Mouse (Mus musculus): ENCODE measurements around the gene AY074887. TPM values are rescaled to one million over a fixed set of nuclear protein-coding genes. Genes with fewer than 3 reads are reported as not detected.

AY074887 gene
- total and polyA plus RNA-seq, 2 experiments from 2014 or later, result 1.2 TPM; not detected in 1

- no peak overlapping the region for H3K9ac ChIP-seq (replicated peaks; ENCODE audit: low read length, poor library complexity, severe bottlenecking)
- no peak for TF ChIP-seq CTCF (IDR thresholded peaks at IDR 0.05)
Observed at GRCm38 (mm10) chr9:54930741-54931140, 20.1 kb downstream of the AY074887 start.

DNA sequence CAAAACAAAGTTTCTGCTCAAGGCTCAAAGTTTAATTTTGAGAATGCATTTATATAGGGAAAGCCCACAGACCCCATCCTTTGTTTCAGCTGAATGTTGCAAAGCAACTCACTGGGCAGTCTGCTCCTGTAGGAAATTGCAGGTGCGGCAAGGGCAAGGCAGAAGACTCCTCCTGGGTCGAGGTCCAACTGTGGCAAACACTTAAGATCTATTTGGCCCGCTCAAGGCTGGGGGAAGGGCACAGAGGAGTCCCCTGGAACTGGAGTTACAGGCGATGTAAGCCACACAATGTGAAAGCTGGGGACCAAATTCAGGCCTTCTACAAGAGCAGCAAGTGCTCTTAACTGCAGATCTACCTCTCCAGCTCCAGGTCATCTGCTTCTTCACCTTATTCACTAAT is 30.9 kb downstream of the AY074887 start:
- no peak for TF ChIP-seq CTCF (IDR thresholded peaks at IDR 0.05)
- Histone ChIP-seq H3K27me3 (ENCODE audit: insufficient read depth, low read length) (no peaks in the 10 kb centered on the region), H3K4me2 (ENCODE audit: low read depth, low read length, poor library complexity, severe bottlenecking) (no peak overlapping the region), H3K4me3 (ENCODE audit: low read depth, low read length) (no peak overlapping the region), H3K4me1 (ENCODE audit: insufficient read depth, low read length) (no peaks in the 10 kb centered on the region), H3K9me3 (ENCODE audit: low read length) (no peaks in the 10 kb centered on the region), H3K36me3 (ENCODE audit: insufficient read depth, low read length) (no peaks in the 10 kb centered on the region), H3K27ac (ENCODE audit: low read depth, low read length) (no peak overlapping the region), H3K9ac (replicated peaks; ENCODE audit: low read length, poor library complexity, severe bottlenecking) (no peak overlapping the region)
- no peak for ATAC-seq (ENCODE audit: low FRiP score)
- DNase-seq (ENCODE audit: low spot score), result no peak
- WGBS, result 62% methylated on average over 4 of the region's 4 CpGs

More at GRCm38 (mm10) chr9:54930741-54931140, 20.1 kb downstream of the AY074887 start:
- Histone ChIP-seq H3K36me3 (ENCODE audit: insufficient read depth, low read length) (no peaks in the 10 kb centered on the region), H3K27ac (ENCODE audit: low read depth, low read length) (no peak overlapping the region), H3K4me3 (ENCODE audit: low read depth, low read length) (no peak overlapping the region), H3K4me2 (ENCODE audit: low read depth, low read length, poor library complexity, severe bottlenecking) (no peak overlapping the region), H3K4me1 (ENCODE audit: insufficient read depth, low read length) (no peaks in the 10 kb centered on the region), H3K9me3 (ENCODE audit: low read length) (no peaks in the 10 kb centered on the region), H3K27me3 (ENCODE audit: insufficient read depth, low read length) (no peaks in the 10 kb centered on the region)
- 90% methylated on average over 1 of the region's 1 CpGs for WGBS
- no peak for ATAC-seq (ENCODE audit: low FRiP score)
- DNase-seq (ENCODE audit: low spot score), result no peak

- Histone ChIP-seq H3K4me3 (ENCODE audit: low read depth, low read length) (no peak overlapping the region), H3K27ac (ENCODE audit: low read depth, low read length) (no peak overlapping the region), H3K36me3 (ENCODE audit: insufficient read depth, low read length) (no peaks in the 10 kb centered on the region), H3K27me3 (ENCODE audit: insufficient read depth, low read length) (no peaks in the 10 kb centered on the region), H3K4me2 (ENCODE audit: low read depth, low read length, poor library complexity, severe bottlenecking) (no peak overlapping the region), H3K9ac (replicated peaks; ENCODE audit: low read length, poor library complexity, severe bottlenecking) (no peak overlapping the region), H3K4me1 (ENCODE audit: insufficient read depth, low read length) (no peaks in the 10 kb centered on the region), H3K9me3 (ENCODE audit: low read length) (no peaks in the 10 kb centered on the region)
- 98% methylated on average over 5 of the region's 5 CpGs for WGBS
- DNase-seq (ENCODE audit: low spot score) (no peak), ATAC-seq (ENCODE audit: low FRiP score) (no peak)
- no peak for TF ChIP-seq CTCF (IDR thresholded peaks at IDR 0.05)
Observed at GRCm38 (mm10) chr9:54918781-54919180, 32.0 kb downstream of the AY074887 start.

- Histone ChIP-seq H3K9me3 (ENCODE audit: low read length) (no peaks in the 10 kb centered on the region), H3K9ac (replicated peaks; ENCODE audit: low read length, poor library complexity, severe bottlenecking) (no peak overlapping the region), H3K4me3 (ENCODE audit: low read depth, low read length) (no peak overlapping the region), H3K4me1 (ENCODE audit: insufficient read depth, low read length) (no peaks in the 10 kb centered on the region), H3K4me2 (ENCODE audit: low read depth, low read length, poor library complexity, severe bottlenecking) (no peak overlapping the region), H3K36me3 (ENCODE audit: insufficient read depth, low read length) (no peaks in the 10 kb centered on the region), H3K27ac (ENCODE audit: low read depth, low read length) (no peak overlapping the region), H3K27me3 (ENCODE audit: insufficient read depth, low read length) (no peaks in the 10 kb centered on the region)
- no peak for ATAC-seq (ENCODE audit: low FRiP score)
- no peak for DNase-seq (ENCODE audit: low spot score)
- 76% methylated on average over 2 of the region's 2 CpGs for WGBS
- TF ChIP-seq CTCF (IDR thresholded peaks at IDR 0.05), result no peak
Observed at GRCm38 (mm10) chr9:54918191-54918590, 32.6 kb downstream of the AY074887 start.

DNA sequence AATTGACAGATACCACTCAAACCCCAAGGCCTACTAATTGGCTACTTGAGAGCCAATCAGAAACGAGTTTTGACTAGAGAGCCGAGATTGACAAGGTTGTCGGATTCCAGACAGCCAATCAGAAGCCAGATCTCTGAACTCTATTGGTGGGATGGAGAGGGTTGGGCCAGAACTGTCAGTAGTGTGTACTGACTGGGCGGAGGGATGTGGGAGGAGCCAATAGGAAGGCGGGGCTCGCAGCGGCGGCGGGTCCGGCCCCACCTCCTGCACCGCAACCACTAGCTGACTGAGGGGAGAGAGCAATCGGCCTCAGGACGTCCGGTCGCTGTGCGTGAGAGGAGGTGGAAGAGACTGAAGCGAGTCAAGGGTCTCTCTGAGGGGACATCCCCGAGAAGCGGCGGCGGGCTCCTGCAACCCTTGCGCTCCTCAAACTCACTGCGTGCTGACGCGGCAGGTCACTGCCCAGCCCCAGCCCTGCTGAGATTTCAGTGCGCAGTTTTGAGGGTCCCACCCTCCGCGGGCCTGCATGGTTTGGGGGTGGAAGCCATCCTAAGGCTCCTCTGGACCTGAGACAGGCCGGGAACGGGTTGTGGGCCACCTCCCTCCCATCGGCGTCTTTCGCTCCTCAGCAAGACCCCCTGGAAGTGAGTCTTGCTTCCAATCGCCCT is 33.7 kb downstream of the AY074887 start, which contains the start of gene Hykk:
Gene Hykk (plus strand): TSS at position 274 of the 668 bp plus-strand sequence.
- Histone ChIP-seq H3K4me2 (ENCODE audit: low read depth, low read length, poor library complexity, severe bottlenecking) (peak within 1 kb of the TSS; percentile 92), H3K9me3 (ENCODE audit: low read length) (no peaks in the 10 kb centered on the region), H3K4me3 (ENCODE audit: low read depth, low read length) (peak within 1 kb of the TSS; percentile 66), H3K27ac (ENCODE audit: low read depth, low read length) (no peak within 1 kb of the TSS), H3K36me3 (ENCODE audit: insufficient read depth, low read length) (no peaks in the 10 kb centered on the region), H3K9ac (replicated peaks; ENCODE audit: low read length, poor library complexity, severe bottlenecking) (peak within 1 kb of the TSS; percentile 64), H3K4me1 (ENCODE audit: insufficient read depth, low read length) (no peaks in the 10 kb centered on the region), H3K27me3 (ENCODE audit: insufficient read depth, low read length) (no peaks in the 10 kb centered on the region)
- ATAC-seq (ENCODE audit: low FRiP score) (peak; percentile 99), DNase-seq (ENCODE audit: low spot score) (peak; percentile 99)
- TF ChIP-seq CTCF (IDR thresholded peaks at IDR 0.05), result no peak
- WGBS, result under 1% methylated on average over 34 of the region's 34 CpGs

- no peaks in the 10 kb centered on the region for H3K27me3 ChIP-seq (ENCODE audit: insufficient read depth, low read length)
- H3K9ac ChIP-seq (replicated peaks; ENCODE audit: low read length, poor library complexity, severe bottlenecking), result no peak overlapping the region
- no peak for TF ChIP-seq CTCF (IDR thresholded peaks at IDR 0.05)
- H3K4me1 ChIP-seq (ENCODE audit: insufficient read depth, low read length), result no peaks in the 10 kb centered on the region
- no peaks in the 10 kb centered on the region; the same call in 1 of the 2 replicates for H3K36me3 ChIP-seq (ENCODE audit: insufficient read depth, low read length)
- peak overlapping the region; percentile 92 for H3K4me2 ChIP-seq (ENCODE audit: low read depth, low read length, poor library complexity, severe bottlenecking)
- no peak for DNase-seq (ENCODE audit: low spot score)
- ATAC-seq (ENCODE audit: low FRiP score), result peak; percentile 6; the same call in 1 of the 2 replicates
- H3K9me3 ChIP-seq (ENCODE audit: low read length), result no peaks in the 10 kb centered on the region
- H3K27ac ChIP-seq (ENCODE audit: low read depth, low read length), result no peak overlapping the region
- H3K4me3 ChIP-seq (ENCODE audit: low read depth, low read length), result peak overlapping the region; percentile 66
- WGBS, result 74% methylated on average over 8 of the region's 8 CpGs
Observed at GRCm38 (mm10) chr9:54916401-54916800, 34.4 kb downstream of the AY074887 start.
